Mouse (Mus musculus) c-Kit-positive CD71-positive TER-119-negative erythroid progenitor cells, embryonic 14.5 days (primary cell): ENCODE data around the gene Kif14.
A peak's percentile ranks its signal among the peaks of the same experiment; 100 is the strongest.

ENCODE experiments used
- DNase-seq: peaks from one replicate; pipeline ENCODE4 v3.0.0-alpha.2; 2013; ENCODE audit warnings: low read depth

The Kif14 gene

DNA sequence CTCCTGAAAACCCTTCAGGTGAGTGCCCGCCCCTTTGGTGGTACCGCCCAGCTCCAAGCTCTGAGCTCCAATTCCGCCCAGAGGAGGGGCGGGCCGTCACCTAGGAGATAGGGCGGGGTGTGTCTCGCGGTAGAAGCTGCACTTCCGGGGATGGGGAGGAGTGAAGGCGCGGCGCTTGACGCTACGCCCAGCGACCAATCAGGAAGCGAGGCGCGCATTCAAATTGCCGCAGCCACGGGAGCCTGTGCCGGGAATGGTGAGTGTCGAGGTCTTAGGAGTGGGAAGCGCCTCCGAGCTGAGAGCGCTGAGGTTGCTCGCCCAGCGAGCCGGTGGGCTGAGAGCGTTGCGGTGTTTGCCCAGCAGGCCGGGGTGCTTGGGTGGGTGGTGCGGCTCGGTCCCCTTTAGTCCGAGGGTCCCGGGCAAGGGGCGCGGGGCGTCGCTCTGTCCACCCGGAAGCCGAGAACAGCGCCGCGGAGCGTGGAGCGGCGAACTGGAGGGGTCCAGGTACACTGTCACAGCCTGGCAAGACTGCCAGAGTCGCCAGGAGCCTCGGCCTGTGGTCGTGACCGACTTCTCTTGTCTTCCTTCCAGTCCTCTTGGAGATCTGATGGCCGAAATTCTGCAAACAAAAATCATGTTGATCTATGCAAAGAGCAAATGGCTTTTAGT lies at the start of gene Kif14:
Kif14 (plus strand) TSS at position 201 of the 669 bp plus-strand sequence.
- peak; percentile 98 for DNase-seq

DNA sequence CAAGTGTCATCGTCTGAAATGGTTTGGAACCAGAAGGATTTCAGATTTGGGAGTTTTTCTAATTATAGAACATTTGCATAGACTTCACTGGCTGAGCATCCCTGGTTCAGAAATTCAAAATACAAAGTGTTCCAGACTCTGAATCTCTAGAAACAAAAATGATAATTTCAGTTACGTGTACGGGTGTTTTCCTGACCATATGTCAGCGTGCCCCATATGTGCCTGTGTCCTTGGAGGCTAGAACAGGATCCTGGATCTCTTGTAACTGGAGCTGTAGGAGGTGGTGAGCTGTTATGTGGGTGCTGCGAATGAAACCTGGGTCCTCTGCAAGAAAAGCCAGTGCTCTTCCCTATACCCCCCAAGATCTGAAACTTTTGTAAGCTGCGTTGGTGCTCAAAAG lies 47.8 kb upstream of the Kif14 start:
- DNase-seq, result no peak

DNA sequence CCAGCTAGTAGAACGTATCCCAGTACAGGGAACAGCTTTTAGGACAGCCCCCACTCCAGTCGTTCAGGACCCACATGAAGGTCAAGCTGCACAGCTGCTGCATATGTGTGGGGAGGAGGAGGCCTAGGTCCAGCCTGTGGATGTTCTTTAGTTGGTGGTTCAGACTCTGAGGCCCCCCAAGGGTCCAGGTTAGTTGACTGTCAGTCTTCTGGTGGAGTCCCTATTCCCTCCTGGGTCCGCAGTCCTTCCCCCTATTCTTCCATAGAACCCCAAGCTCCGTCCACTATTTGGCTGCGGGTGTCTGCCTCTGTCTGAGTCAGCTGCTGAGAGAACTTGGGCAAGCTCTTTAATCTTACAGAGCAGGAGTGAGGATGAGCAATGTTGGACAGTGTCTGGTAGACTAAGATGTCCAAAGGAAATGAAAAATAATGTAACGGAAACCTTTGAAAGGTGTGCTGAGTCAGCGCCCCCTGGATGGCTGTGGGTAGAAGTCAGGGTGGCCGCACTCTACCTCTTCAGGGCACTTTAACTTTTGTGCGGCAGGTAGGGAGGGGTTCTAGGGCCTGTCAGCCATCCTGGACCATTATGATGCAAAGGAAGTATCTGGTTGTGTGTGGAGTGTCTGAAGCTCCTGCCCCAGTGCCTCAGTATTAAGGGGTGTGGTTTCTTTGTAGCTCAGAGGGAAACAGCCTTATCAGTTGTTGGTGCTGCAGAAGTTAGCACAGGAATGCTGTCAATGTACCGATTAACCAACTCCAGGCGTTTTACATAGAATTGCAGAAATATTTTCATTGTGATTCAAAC lies 38.8 kb upstream of the Kif14 start:
- DNase-seq, result peak; percentile 54

DNA sequence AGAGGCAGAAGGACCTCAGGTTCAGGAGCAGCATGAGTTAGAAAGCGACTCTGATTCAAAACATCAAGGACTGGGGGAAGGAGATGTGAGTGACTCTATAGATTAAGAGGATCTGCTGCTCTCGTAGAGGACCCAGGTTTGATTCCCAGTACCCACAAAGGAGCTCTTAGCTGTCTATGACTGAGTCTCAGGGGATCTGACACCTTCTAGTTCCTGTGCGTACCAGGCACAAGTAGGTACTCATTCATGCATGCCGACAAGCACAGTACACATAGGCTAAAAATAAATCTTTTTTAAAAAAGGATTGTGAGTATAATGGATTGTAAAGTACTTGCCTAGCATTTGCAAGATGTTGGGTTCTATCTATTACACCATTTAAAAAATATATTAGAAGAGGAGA lies 37.2 kb upstream of the Kif14 start:
- no peak for DNase-seq

DNA sequence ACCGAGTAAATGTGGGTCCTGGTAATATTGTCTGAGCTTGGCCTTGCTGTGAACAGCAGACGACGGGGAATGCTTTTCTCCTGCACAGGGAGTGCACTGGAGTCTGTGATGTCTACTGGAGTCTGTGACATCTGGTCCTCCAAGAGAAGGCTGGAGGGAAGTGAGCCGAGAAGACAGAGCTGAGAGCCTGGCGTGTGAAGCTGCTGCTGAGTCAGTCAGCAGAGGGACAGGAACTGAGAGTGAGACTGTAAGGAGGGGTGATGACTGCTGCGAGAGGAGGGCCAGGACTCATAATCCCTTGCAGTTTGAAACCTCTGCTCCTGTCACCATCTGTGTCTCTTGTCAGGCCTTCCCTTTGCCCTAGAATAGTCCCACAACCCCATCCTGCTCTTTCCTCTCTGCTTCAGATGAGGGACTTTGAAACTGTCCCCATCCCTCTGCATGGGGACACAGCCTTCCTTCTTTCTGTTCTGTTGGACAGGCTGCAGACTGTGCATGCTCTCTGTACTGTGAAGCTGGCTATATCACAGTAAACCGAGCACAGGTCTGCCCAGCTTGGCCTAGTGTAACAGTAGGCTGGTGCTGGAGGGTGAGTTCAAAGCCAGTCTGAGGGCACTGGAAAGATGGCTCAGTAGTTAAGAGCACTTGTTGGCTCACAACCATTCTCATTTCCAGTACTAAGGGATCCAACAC lies 35.9 kb upstream of the Kif14 start:
- DNase-seq, result no peak

DNA sequence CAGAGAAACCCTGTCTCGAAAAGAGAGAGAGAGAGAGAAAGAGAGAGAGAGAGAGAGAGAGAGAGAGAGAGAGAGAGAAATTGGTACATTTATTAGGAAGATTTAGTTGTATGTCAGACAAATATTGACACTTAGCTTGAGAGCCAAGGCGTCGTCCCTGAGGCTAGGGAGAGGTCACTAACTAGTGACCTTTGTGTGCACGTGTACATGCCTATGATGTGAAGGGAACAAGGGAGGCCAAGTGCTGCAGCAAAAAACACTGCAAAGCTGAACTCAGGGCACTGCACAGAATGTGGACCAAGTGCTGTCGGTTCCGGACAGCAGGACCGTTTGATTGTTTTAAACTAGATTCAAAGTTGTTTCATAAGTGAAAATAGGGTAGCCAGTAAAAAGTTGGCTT lies 25.4 kb upstream of the Kif14 start:
- DNase-seq, result no peak

DNA sequence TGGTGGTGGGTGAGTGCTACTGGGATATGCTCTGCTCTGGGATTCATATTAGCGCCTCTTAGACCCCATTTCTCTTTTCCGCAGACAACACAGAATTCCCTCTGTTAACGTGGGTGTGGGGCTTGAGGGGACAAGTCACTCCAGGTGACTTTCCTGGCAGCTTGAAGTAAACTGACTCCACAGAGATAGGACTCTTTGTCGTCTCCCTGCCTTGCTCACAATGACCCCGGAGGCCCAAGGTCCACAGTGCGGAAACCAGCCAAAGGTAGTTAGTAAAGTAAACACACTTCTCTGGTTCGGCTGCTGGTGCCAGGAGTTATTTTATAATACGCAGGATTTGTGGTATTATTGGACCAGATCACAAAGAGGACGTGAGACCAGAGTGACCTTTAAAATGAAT lies 23.3 kb upstream of the Kif14 start:
- no peak for DNase-seq

DNA sequence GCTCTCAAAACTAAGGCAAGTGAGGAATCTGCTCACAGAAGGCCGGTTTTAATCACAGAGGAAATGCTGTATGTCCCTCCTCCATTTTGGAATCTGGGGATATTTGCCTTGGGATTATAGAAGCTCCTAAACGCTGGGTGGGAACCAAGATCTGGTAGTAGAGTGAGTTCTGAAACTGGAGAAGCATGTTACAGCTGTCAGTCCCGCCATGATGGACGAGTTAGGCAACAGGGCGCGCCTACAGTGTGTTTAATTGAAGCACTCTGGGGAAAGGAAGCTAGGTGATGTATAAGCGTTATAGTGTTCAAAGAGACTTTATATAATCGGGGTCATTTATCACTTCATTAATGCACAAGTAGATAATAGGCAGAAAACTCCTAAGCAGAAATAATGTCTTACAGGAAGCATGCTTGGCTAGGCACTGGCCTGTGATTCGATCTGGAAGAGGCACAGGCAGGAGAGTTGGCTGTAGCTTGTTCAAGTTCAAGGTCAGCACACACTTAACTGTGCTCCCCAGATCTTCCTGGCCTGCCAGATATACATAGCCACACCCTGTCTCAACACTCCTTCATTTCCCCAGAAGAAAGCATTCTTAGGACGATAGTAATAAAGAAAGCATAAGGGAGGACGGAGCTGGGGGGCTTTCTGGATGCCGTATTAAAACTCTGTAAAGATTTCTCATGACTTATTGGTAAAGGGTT lies 21.4 kb upstream of the Kif14 start:
- peak; percentile 77 for DNase-seq

DNA sequence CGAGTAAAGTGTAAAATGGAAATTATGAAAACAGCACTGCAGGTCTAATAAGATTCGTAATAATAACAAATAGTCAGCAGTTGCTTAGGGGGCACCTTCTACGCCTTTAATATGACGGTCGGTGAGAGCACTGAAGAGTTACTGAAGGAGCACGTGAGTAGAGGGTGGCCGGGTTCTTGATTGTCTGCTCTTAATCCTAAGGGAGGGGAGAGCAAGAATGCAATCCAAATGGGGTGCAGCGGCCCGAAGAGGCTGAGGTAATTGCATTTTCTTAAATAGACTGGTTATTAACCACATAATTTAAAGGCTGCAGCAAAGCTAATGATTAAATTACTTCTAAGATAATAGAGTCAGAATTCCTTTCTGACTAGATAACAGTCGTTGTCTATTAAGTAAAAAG lies 19.2 kb upstream of the Kif14 start:
- no peak for DNase-seq

DNA sequence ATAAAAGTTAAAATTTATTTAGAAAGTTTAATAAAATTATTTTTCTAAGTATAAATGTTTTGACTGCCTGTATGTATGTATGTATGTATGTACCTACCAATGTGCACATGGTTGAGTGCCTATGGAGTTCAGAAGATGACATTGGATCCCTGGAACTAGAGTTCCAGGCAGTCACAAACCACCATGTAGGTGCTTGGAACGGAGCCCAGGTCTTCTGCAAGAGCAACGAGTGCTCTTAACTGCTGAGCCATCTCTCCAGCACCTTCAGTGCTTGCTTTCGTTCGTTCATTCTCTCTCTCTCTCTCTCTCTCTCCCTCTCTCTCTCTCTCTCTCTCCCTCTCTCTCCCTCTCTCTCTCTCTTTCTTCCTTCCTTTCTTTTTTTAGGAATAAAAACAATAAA lies 18.8 kb upstream of the Kif14 start:
- no peak for DNase-seq

DNA sequence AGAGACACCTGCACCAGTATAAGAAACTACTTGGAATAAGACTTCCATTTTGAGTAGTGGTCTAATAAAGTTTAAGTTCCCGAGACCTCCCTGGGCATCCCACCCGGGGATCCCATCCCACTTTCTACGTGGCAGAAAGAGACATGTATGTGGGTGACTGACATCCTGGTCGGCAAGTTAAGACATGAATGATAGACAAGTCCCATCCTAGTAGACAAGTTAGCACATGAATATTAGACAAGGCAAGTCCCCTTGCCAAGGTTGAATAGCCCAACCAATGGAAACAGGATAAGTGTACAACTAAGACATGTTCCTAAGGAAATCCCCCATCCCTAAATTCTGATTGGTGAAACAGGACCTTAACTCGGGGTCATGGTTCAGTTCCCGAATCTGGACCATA lies 16.6 kb upstream of the Kif14 start:
- no peak for DNase-seq

DNA sequence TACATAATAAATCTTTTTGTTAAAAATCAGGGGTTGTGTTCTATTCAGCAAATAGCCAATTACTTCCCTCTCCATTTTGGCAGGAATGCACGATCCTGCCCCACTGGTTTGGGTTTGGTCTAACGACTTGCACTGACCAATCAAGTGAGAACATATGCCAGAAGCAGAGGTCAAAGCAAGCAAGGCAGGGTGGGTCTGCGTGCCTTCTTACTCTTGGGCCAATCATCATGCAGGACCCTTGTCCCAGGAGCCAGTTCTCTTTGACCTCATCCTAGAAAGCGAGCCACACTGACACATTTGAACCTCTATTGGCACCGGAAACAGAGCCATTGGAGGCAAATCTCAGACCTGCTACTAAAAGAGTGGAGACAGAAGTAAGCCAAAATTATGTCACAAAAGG lies 15.9 kb upstream of the Kif14 start:
- DNase-seq, result no peak

DNA sequence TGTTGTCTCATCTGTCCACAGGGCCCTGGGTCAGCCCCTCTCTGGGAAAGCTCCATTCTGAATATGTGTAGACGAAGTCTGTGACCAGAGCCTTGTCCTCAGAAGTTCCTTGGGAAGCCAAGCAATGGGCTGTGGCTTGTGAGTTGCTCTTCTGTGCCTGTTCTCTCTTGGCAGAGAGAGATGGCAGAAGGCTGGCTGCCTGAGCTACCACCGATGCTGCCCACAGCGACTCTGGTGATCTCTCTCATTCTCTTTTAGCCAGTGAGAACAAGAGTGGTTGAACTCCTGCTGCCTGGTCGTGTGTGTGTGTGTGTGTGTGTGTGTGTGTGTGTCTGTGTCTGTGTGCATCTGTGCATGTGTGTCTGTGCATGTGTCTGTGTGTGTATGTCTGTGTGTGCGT lies 13.7 kb upstream of the Kif14 start:
- no peak for DNase-seq

DNA sequence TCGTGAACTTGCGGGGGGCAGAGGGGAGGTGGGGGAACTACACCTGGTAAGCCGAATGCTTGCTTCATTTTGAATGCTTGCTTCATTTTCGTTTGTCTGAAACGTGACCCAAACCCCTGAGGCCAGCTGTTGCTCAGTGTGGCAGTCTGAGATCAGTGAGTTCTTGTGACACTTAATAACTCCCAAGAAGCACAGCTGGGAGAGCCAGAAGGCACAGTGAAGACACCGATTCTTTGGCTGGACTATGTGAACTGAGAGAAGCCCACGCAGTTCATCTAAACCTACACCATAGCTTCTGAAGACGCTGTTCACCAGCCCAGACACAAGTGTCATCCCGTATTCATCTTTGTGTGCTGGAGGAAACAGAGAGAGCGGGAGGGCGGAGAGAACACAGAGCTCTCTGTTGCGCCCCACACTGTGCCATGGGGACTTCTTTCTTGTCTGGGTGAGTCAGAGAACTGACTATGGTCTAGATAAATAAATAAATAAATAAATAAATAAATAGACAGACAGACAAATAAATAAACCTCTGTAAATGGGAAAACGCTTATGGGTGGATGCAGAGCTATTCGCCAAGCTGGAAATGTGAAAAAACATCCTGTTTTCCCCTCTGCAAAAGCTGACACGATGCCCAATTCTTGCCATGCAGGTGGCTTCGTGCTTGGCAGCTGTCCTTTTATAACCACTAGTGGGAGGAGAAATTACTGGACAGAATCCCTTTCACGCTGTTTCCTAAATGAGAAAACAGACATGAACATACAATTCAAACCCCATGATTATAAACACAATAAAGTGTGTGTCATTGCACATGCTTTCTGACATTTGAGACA lies 10.2 kb upstream of the Kif14 start:
- no peak for DNase-seq

DNA sequence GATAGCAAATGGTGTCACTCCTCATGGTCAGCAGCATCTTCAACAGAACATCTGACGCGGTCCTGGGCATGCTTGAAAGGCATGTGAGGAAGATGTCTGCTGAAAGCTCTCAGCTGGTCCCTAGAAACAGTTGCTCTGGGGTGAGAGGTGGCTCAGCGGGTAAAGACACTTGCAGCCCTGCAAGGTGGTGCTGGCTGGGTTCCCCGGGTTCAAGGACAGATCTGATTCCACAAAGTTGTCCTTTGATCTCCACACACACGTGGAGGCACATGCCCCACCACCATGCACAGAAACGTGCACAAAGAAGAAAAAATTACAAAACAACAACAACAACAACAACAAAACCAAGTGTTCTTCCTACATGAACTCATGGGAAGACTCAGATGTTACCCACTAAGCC lies 9.4 kb upstream of the Kif14 start:
- no peak for DNase-seq

DNA sequence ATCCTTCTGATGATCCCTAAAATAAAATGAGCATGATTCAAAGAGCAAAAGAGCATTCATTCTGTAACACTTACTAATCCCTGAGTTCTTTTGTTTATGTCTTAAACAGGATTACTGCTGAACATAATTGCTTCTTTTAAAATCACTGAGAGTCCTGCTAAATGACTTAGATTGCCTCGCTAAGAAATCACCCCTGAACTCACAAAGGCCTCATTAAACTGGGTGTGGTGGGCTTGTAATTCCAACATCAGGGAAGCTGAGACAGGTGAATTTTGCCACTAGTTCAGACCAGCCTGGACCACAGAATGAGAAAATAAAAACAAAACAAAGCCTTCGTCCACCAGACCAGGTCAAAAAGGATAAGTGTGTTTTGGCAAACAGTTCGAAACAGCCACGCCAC lies 8.7 kb upstream of the Kif14 start:
- no peak for DNase-seq

DNA sequence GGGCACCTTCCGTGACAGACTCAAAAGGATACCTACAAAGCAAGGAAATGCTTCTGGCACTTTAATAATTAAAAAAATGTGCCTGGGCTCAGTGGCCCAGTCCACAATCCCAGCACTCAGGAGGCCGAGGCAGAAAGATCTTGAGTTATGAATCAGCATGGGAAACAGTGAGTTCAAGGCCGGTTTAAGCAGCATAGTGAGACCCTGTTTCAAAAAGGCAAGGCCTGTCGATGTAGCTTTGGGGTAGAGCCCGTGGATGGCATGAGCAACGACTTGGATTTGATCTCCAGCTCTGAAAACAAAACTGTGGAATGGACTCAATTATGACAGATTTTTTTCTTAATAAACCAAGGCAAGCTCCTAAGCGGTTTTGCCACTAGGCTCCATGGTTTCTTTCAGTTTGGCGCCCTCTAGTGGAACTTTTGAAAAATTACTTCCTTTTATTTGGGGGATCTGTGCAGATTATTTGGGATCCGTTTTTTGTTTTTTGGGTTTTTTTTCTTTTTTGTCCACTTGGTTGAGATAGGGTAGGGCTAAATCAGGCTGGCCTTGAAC lies 7.4 kb upstream of the Kif14 start:
- peak; percentile 64 for DNase-seq

DNA sequence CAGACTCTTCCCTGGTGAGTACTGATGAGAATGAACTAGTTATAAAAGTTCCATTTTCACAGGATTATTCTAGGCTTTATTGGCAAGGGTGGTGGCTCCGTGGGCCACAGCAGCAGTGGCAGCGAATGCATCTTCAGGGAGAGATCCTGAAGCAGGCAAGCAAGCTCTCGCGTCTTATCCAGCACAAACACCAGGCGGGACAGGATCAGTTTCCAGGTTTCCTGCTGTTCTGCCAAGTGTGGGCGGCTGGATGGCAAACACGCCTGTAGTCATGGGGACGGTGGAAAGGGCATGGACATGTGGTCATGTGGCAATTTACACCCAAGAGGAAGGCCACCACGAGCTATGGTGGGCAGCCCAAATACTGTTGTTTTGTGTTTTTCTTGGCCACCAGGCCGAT lies 3.7 kb upstream of the Kif14 start:
- DNase-seq, result no peak

DNA sequence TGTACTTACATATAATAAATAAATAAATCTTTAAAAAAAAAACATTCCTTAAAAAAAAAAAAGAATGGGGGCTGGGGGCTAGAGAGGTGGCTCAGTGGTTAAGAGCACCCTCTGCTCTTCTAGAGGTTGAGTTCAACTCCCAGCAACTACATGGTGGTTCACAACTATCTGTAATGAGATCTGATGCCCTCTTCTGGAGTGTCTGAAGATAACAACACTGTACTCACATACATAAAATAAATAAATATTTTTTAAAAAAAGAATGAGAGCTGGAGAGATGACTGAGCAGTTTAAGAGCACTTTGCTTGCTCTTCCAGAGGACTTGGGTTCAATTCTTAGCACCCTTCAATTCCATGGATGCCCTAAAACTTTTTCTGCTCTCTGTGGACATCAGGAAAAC lies 975 bp upstream of the Kif14 start:
- no peak for DNase-seq

DNA sequence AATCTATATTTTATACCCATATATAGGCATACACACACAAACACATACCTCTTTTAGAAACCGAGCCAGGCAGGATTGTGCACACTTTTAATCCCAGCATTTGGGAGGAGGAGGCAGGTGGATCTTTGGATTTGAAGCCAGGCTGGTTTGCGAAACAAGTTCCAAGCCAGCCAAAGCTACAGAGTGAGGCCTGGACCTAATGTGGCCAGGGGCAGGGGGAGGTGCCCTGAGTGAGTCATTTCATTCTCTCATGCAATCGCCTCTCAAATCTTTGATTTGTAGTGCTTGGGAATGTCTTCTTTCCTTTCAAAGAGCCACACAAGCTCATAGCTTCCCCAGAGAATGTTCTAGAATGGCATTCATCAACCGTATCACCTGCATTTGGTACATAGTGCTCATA lies 3.3 kb downstream of the Kif14 start:
- DNase-seq, result no peak

DNA sequence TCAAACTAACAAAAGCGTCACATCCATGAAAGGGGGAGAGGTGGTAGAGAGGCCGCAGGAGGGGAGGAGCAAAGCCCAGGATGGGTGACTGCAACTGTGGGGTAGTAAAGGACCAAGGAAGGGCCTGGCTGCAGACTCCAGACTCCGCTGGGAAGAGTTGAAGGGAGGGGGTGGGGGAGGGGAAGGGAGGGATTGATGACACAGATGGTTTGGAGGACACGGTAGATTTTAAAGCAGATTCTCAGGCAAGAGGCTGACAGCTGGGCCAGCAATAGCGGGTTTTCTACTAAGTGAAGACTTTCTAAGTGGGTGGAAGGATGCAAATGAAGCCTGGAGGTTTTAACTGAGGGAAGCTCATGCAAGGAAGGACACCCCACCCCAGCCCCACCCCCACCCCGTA lies 4.3 kb downstream of the Kif14 start:
- DNase-seq, result no peak
